Mouse (Mus musculus): ENCODE results near the gene 1700125H20Rik. TPM values are rescaled to one million over a fixed set of nuclear protein-coding genes. Genes with fewer than 3 reads are reported as not detected.

1700125H20Rik gene
- polyA plus RNA-seq, 1 experiment, result 0.45 TPM

- DNase-seq (ENCODE audit: low read depth), result no peak
- TF ChIP-seq POLR2A (IDR thresholded peaks at IDR 0.05; ENCODE audit: borderline replicate concordance, extremely low read depth, insufficient read depth, insufficient read length, poor library complexity, severe bottlenecking), result no peak
- TF ChIP-seq CTCF (IDR thresholded peaks at IDR 0.05; ENCODE audit: borderline replicate concordance, extremely low read depth, insufficient read depth, insufficient read length), result no peak
These were observed 18.9 kb downstream of the 1700125H20Rik start for GRCm38 (mm10) chr11:85189110-85189509.

- no peak for DNase-seq (ENCODE audit: low read depth)
- no peak for TF ChIP-seq POLR2A (IDR thresholded peaks at IDR 0.05; ENCODE audit: borderline replicate concordance, extremely low read depth, insufficient read depth, insufficient read length, poor library complexity, severe bottlenecking)
- no peak for TF ChIP-seq CTCF (IDR thresholded peaks at IDR 0.05; ENCODE audit: borderline replicate concordance, extremely low read depth, insufficient read depth, insufficient read length)
These were observed 20.5 kb downstream of the 1700125H20Rik start for GRCm38 (mm10) chr11:85190741-85191140.

GRCm38 (mm10) chr11:85194206-85194605, 24.0 kb downstream of the 1700125H20Rik start:
- no peak for TF ChIP-seq POLR2A (IDR thresholded peaks at IDR 0.05; ENCODE audit: borderline replicate concordance, extremely low read depth, insufficient read depth, insufficient read length, poor library complexity, severe bottlenecking)
- no peak for TF ChIP-seq CTCF (IDR thresholded peaks at IDR 0.05; ENCODE audit: borderline replicate concordance, extremely low read depth, insufficient read depth, insufficient read length)
- no peak for DNase-seq (ENCODE audit: low read depth)

GRCm38 (mm10) chr11:85196046-85196445, 25.8 kb downstream of the 1700125H20Rik start:
- TF ChIP-seq POLR2A (IDR thresholded peaks at IDR 0.05; ENCODE audit: borderline replicate concordance, extremely low read depth, insufficient read depth, insufficient read length, poor library complexity, severe bottlenecking) (no peak), CTCF (IDR thresholded peaks at IDR 0.05; ENCODE audit: borderline replicate concordance, extremely low read depth, insufficient read depth, insufficient read length) (no peak)
- no peak for DNase-seq (ENCODE audit: low read depth)

GRCm38 (mm10) chr11:85198906-85199305, 28.7 kb downstream of the 1700125H20Rik start:
- TF ChIP-seq POLR2A (IDR thresholded peaks at IDR 0.05; ENCODE audit: borderline replicate concordance, extremely low read depth, insufficient read depth, insufficient read length, poor library complexity, severe bottlenecking) (no peak), CTCF (IDR thresholded peaks at IDR 0.05; ENCODE audit: borderline replicate concordance, extremely low read depth, insufficient read depth, insufficient read length) (no peak)
- DNase-seq (ENCODE audit: low read depth), result no peak

GRCm38 (mm10) chr11:85206231-85206630, 36.0 kb downstream of the 1700125H20Rik start:
- TF ChIP-seq POLR2A (IDR thresholded peaks at IDR 0.05; ENCODE audit: borderline replicate concordance, extremely low read depth, insufficient read depth, insufficient read length, poor library complexity, severe bottlenecking), result no peak
- TF ChIP-seq CTCF (IDR thresholded peaks at IDR 0.05; ENCODE audit: borderline replicate concordance, extremely low read depth, insufficient read depth, insufficient read length), result no peak
- no peak for DNase-seq (ENCODE audit: low read depth)

GRCm38 (mm10) chr11:85211151-85211550, 40.9 kb downstream of the 1700125H20Rik start:
- TF ChIP-seq CTCF (IDR thresholded peaks at IDR 0.05; ENCODE audit: borderline replicate concordance, extremely low read depth, insufficient read depth, insufficient read length) (no peak), POLR2A (IDR thresholded peaks at IDR 0.05; ENCODE audit: borderline replicate concordance, extremely low read depth, insufficient read depth, insufficient read length, poor library complexity, severe bottlenecking) (no peak)

GRCm38 (mm10) chr11:85213215-85213614, 43.0 kb downstream of the 1700125H20Rik start:
- TF ChIP-seq CTCF (IDR thresholded peaks at IDR 0.05; ENCODE audit: borderline replicate concordance, extremely low read depth, insufficient read depth, insufficient read length) (no peak), POLR2A (IDR thresholded peaks at IDR 0.05; ENCODE audit: borderline replicate concordance, extremely low read depth, insufficient read depth, insufficient read length, poor library complexity, severe bottlenecking) (no peak)
- DNase-seq (ENCODE audit: low read depth), result no peak

More at GRCm38 (mm10) chr11:85211151-85211550, 40.9 kb downstream of the 1700125H20Rik start:
- DNase-seq (ENCODE audit: low read depth), result no peak

- TF ChIP-seq CTCF (IDR thresholded peaks at IDR 0.05; ENCODE audit: borderline replicate concordance, extremely low read depth, insufficient read depth, insufficient read length) (no peak), POLR2A (IDR thresholded peaks at IDR 0.05; ENCODE audit: borderline replicate concordance, extremely low read depth, insufficient read depth, insufficient read length, poor library complexity, severe bottlenecking) (no peak)
- no peak for DNase-seq (ENCODE audit: low read depth)
These were observed 44.5 kb downstream of the 1700125H20Rik start for GRCm38 (mm10) chr11:85214679-85215078.

- TF ChIP-seq POLR2A (IDR thresholded peaks at IDR 0.05; ENCODE audit: borderline replicate concordance, extremely low read depth, insufficient read depth, insufficient read length, poor library complexity, severe bottlenecking) (no peak), CTCF (IDR thresholded peaks at IDR 0.05; ENCODE audit: borderline replicate concordance, extremely low read depth, insufficient read depth, insufficient read length) (no peak)
- DNase-seq (ENCODE audit: low read depth), result no peak
These were observed 48.8 kb downstream of the 1700125H20Rik start for GRCm38 (mm10) chr11:85219014-85219413.

GRCm38 (mm10) chr11:85222561-85222960, 52.4 kb downstream of the 1700125H20Rik start:
- no peak for TF ChIP-seq POLR2A (IDR thresholded peaks at IDR 0.05; ENCODE audit: borderline replicate concordance, extremely low read depth, insufficient read depth, insufficient read length, poor library complexity, severe bottlenecking)
- no peak for TF ChIP-seq CTCF (IDR thresholded peaks at IDR 0.05; ENCODE audit: borderline replicate concordance, extremely low read depth, insufficient read depth, insufficient read length)
- no peak for DNase-seq (ENCODE audit: low read depth)

- no peak for TF ChIP-seq CTCF (IDR thresholded peaks at IDR 0.05; ENCODE audit: borderline replicate concordance, extremely low read depth, insufficient read depth, insufficient read length)
- no peak for TF ChIP-seq POLR2A (IDR thresholded peaks at IDR 0.05; ENCODE audit: borderline replicate concordance, extremely low read depth, insufficient read depth, insufficient read length, poor library complexity, severe bottlenecking)
- no peak for DNase-seq (ENCODE audit: low read depth)
These were observed 53.0 kb downstream of the 1700125H20Rik start for GRCm38 (mm10) chr11:85223248-85223647.

Other genes starting within 250 kb of the 1700125H20Rik start
- gene Car4, start 212.6 kb upstream of the 1700125H20Rik start, polyA plus RNA-seq (2012; rRNA removed), result 1.9 and 2.0 TPM in 2 replicates
- gene Usp32, start 30.2 kb upstream of the 1700125H20Rik start, polyA plus RNA-seq (2012; rRNA removed), result 20.5 and 31.9 TPM in 2 replicates
- 36.6 and 43.0 TPM in 2 replicates for gene Appbp2, start 64.7 kb downstream of the 1700125H20Rik start, polyA plus RNA-seq (2012; rRNA removed)
- gene Ppm1d, start 140.8 kb downstream of the 1700125H20Rik start, polyA plus RNA-seq (2012; rRNA removed), result 19.6 and 20.4 TPM in 2 replicates
- gene Bcas3, start 182.8 kb downstream of the 1700125H20Rik start, polyA plus RNA-seq (2012; rRNA removed), result 19.3 and 26.2 TPM in 2 replicates

Measured in brain, embryonic 14.5 days (tissue).